Mouse (Mus musculus): Measurements from ENCODE around the gene Gm42742.

DNA sequence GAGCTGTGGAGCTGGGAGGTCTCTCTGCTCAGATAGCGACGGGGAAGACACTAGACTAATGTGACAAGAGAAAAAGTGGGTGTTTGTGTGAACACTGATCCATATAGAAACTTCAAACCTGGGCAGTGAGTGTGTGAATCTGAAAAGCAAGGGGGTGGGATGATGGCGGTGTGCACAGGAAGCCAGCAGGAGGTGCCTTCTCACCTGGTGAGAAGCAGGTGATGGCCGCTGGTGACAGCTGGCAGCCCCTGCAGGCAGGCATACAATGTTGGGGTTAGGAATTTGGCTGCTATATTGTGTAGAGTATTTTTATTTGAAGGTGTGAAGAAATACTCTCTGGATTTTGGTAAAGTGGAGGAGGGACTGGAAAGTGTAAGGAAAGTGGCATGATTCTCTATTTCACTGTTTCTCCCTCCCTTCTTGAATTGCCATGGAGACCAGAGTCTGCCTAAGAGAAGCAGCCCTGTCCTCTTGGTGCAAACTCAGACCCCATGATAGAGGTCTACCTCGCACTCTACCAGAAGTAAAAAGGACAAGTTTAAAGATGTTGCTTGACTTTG lies 34.2 kb upstream of the Gm42742 start:
- TF ChIP-seq CTCF (IDR thresholded peaks at IDR 0.05; ENCODE audit: control insufficient read depth, insufficient read depth, low read length) (no peak), POLR2A (IDR thresholded peaks at IDR 0.05; ENCODE audit: borderline replicate concordance, control insufficient read depth, low read depth, low read length) (no peak)
